Mouse (Mus musculus) ES-Bruce4 (cell line): ENCODE results near the gene Triobp.

Experiments
- CTCF ChIP-seq: IDR thresholded peaks from one replicate; pipeline ENCODE4 v1.8.1; 2011; ENCODE audit warnings: low read depth, low read length
- POLR2A ChIP-seq: IDR thresholded peaks from one replicate; pipeline ENCODE4 v1.8.1; 2011; ENCODE audit warnings: low read length; ENCODE audit not compliant: insufficient read depth

- TF ChIP-seq CTCF (peak; percentile 50), POLR2A (no peak)
Measured at GRCm38 (mm10) chr15:78992235-78992634, 44.7 kb downstream of the Triobp start.
